Mouse (Mus musculus) right cerebral cortex, postnatal 4 days (tissue): ENCODE data around the gene Ralgps2.

Experiments
- DNase-seq: peaks from one replicate; pipeline ENCODE4 v3.0.0-alpha.2; 2022

Ralgps2 gene

GRCm38 (mm10) chr1:156954216-156954615 is 14.8 kb upstream of the Ralgps2 start:
- no peak for DNase-seq

- DNase-seq: no peak
These were observed 10.9 kb upstream of the Ralgps2 start for GRCm38 (mm10) chr1:156950354-156950753.

- no peak for DNase-seq
These were observed 1.2 kb upstream of the Ralgps2 start for GRCm38 (mm10) chr1:156940584-156940983.

- no peak for DNase-seq
These were observed 706 bp upstream of the Ralgps2 start for GRCm38 (mm10) chr1:156940142-156940522.

- DNase-seq: peak; percentile 87
These were observed 652 bp downstream of the Ralgps2 start for GRCm38 (mm10) chr1:156938705-156939242.

GRCm38 (mm10) chr1:156937436-156937835 is 2.0 kb downstream of the Ralgps2 start:
- DNase-seq: no peak

- no peak for DNase-seq
These were observed 5.7 kb downstream of the Ralgps2 start for GRCm38 (mm10) chr1:156933712-156934111.

GRCm38 (mm10) chr1:156932036-156932774 is 7.2 kb downstream of the Ralgps2 start:
- DNase-seq: no peak

GRCm38 (mm10) chr1:156931106-156931870 is 8.1 kb downstream of the Ralgps2 start:
- no peak for DNase-seq

- no peak for DNase-seq
These were observed 9.2 kb downstream of the Ralgps2 start for GRCm38 (mm10) chr1:156930263-156930662.

- no peak for DNase-seq
These were observed 11.2 kb downstream of the Ralgps2 start for GRCm38 (mm10) chr1:156928255-156928654.

GRCm38 (mm10) chr1:156923511-156923910 is 15.9 kb downstream of the Ralgps2 start:
- no peak for DNase-seq

- no peak for DNase-seq
These were observed 16.5 kb downstream of the Ralgps2 start for GRCm38 (mm10) chr1:156922921-156923320.

- DNase-seq: no peak
These were observed 18.0 kb downstream of the Ralgps2 start for GRCm38 (mm10) chr1:156921290-156921994.

GRCm38 (mm10) chr1:156917460-156917859 is 22.0 kb downstream of the Ralgps2 start:
- no peak for DNase-seq

- no peak for DNase-seq
These were observed 23.1 kb downstream of the Ralgps2 start for GRCm38 (mm10) chr1:156916361-156916760.

GRCm38 (mm10) chr1:156914942-156915341 is 24.5 kb downstream of the Ralgps2 start:
- DNase-seq: no peak

GRCm38 (mm10) chr1:156913190-156913589 is 26.2 kb downstream of the Ralgps2 start:
- no peak for DNase-seq

GRCm38 (mm10) chr1:156910948-156911347 is 28.5 kb downstream of the Ralgps2 start:
- no peak for DNase-seq

- no peak for DNase-seq
These were observed 29.6 kb downstream of the Ralgps2 start for GRCm38 (mm10) chr1:156909866-156910265.

GRCm38 (mm10) chr1:156909265-156909664 is 30.2 kb downstream of the Ralgps2 start:
- no peak for DNase-seq

- no peak for DNase-seq
These were observed 33.8 kb downstream of the Ralgps2 start for GRCm38 (mm10) chr1:156905660-156906059.

GRCm38 (mm10) chr1:156903899-156904298 is 35.5 kb downstream of the Ralgps2 start:
- DNase-seq: no peak
